Mouse (Mus musculus) G1E (cell line): Measurements from ENCODE around the gene Lhx4. TPM values are rescaled to one million over a fixed set of nuclear protein-coding genes. Genes with fewer than 3 reads are reported as not detected.

Experiments used
- ATAC-seq: 2 replicates; pipeline ENCODE4 v1.8.0; 2016; ENCODE audit warnings: mild to moderate bottlenecking; ENCODE audit not compliant: insufficient number of reproducible peaks, poor library complexity, low FRiP score, severe bottlenecking; ENCODE audit errors: extremely low read depth
- DNase-seq: peaks from one replicate; pipeline ENCODE4 v3.0.0; 2012; ENCODE audit warnings: low spot score
- H3K27me3 ChIP-seq: 2 replicates; pipeline ENCODE4 v1.6.1; 2012; ENCODE audit warnings: mild to moderate bottlenecking, low read length, inconsistent platforms; ENCODE audit not compliant: insufficient read depth
- H3K36me3 ChIP-seq: replicated peaks from 2 replicates; pipeline ENCODE3; 2012; ENCODE audit warnings: mild to moderate bottlenecking, inconsistent platforms
- H3K4me1 ChIP-seq: 2 replicates; pipeline ENCODE4 v1.6.1; 2012; ENCODE audit warnings: low read depth, low read length, inconsistent platforms, mixed read lengths; ENCODE audit not compliant: insufficient read depth
- H3K4me3 ChIP-seq: 2 replicates; pipeline ENCODE4 v1.5.1; 2012; ENCODE audit warnings: low read depth, mild to moderate bottlenecking, inconsistent platforms, low read length, moderate library complexity, mixed read lengths
- H3K9me3 ChIP-seq: replicated peaks from 2 replicates; pipeline ENCODE4 v1.6.1; 2012; ENCODE audit warnings: inconsistent platforms
- CTCF ChIP-seq: IDR thresholded peaks from 2 replicates; pipeline ENCODE4 v1.5.1; 2012; ENCODE audit warnings: low read depth, low read length, inconsistent platforms, mixed read lengths
- GATA1 ChIP-seq: IDR thresholded peaks from 2 replicates; pipeline ENCODE4 v1.6.1; 2012; ENCODE audit warnings: borderline replicate concordance, low read length, inconsistent platforms, mixed read lengths
- GATA2 ChIP-seq: IDR thresholded peaks from 2 replicates; pipeline ENCODE4 v1.6.1; 2012; ENCODE audit warnings: low read depth, low read length, inconsistent platforms, borderline replicate concordance
- POLR2AphosphoS5 ChIP-seq: IDR thresholded peaks from 2 replicates; pipeline ENCODE4 v1.6.1; 2012; ENCODE audit warnings: low read depth, low read length, inconsistent platforms; ENCODE audit not compliant: insufficient replicate concordance
- TAL1 ChIP-seq: conservative IDR thresholded peaks from 2 replicates; pipeline ENCODE4 v1.6.1; 2012; ENCODE audit warnings: low read depth, low read length, inconsistent platforms, mixed read lengths
- polyA plus RNA-seq: library from polyadenylated mRNA; stranded (reverse); fragments of >175 nt; gene quantifications from 2 replicates; pipeline ENCODE4 v1.2.3, GENCODE M21; 2012
- total RNA-seq, 2 experiments: library from RNA; stranded (forward) in 1 of 2; stranded (reverse) in 1 of 2; fragments of 200-1000 nt in 1 of 2; fragments of >200 nt in 1 of 2; fragmentation: Nextera tagmentation in 1 of 2; gene quantifications; 2 replicates each; pipeline ENCODE4 v1.2.3; 2014 to 2017

Gene Lhx4
- total and polyA plus RNA-seq, 3 experiments = 0.11 TPM; not detected in 2

DNA sequence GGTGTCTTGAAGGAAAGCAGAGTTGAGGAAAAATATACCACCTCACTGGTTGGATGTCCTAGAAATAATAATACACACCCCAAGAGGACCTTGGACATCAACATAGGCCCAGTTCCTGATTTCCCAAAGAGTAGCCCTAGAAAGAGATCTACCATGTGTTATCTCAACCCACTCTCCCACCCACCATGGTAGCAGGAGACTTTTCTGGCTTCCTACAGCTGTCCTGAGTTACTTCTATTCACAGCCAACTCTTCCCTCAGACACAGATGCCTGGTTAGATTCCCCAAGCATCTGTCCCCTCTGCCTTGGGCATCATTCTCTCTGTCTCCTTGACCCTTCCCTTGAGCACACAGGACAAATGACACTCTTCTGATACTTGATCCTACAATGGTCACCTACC, 36.1 kb downstream of the Lhx4 start:
- ATAC-seq (no peak), DNase-seq (no peak)
- peaks cover 28% of the 10 kb centered on the region; the same call in 1 of the 2 replicates for H3K27me3 ChIP-seq
- no peaks in the 10 kb centered on the region for H3K9me3 ChIP-seq
- H3K36me3 ChIP-seq = no peaks in the 10 kb centered on the region
- no peaks in the 10 kb centered on the region for H3K4me1 ChIP-seq
- no peak overlapping the region for H3K4me3 ChIP-seq
- no peak for TF ChIP-seq POLR2AphosphoS5
- no peak for TF ChIP-seq GATA2
- no peak for TF ChIP-seq TAL1
- TF ChIP-seq GATA1 = no peak
- no peak for TF ChIP-seq CTCF

DNA sequence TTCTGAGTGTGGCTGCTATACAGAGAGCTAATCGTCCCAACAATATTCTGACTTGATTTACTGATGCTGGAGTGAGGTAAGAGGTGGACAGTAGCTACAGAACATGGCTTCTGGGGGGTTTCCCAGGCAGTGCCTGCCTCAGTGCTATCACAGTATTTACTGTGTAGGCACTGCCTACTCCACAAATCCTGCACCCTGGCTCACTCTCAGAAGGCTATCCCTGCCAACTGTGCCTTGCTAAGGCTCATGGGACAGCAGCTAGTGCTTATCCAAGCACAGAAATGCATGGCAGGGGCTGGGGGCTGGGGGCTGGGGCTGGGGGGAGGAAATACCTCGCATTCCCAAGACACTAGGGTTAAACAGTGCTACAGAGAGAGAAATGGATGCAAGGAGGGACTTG, 38.2 kb downstream of the Lhx4 start:
- H3K4me3 ChIP-seq = no peak overlapping the region
- DNase-seq (no peak), ATAC-seq (no peak)
- H3K27me3 ChIP-seq = peaks cover 31% of the 10 kb centered on the region
- H3K4me1 ChIP-seq = no peaks in the 10 kb centered on the region
- H3K36me3 ChIP-seq = no peaks in the 10 kb centered on the region
- TF ChIP-seq GATA1 = no peak
- no peak for TF ChIP-seq POLR2AphosphoS5
- no peak for TF ChIP-seq CTCF
- TF ChIP-seq GATA2 = no peak
- no peak for TF ChIP-seq TAL1
- H3K9me3 ChIP-seq = no peaks in the 10 kb centered on the region

DNA sequence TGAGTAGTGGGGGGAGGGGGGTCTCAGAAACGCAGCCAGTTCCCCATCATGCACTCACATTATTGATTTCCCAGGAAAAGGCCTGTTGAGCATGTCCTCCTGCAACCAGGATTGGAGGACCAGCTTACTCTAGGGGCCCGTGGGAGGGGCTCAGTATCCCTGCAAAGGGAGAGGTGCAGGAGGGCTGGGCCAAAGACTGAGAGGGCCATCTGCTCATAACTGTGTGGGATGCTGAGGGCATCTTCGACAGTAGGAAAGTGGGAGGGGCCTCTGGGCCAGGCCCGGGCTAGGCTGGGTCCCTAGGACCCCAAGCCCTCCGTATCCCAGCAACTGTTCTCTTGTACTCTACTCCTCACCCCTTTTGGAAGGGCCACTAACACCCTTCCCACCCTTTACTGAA, 47.3 kb downstream of the Lhx4 start:
- H3K36me3 ChIP-seq = no peaks in the 10 kb centered on the region
- ATAC-seq = no peak
- H3K27me3 ChIP-seq = peaks cover 37% of the 10 kb centered on the region
- H3K9me3 ChIP-seq = no peaks in the 10 kb centered on the region
- TF ChIP-seq CTCF (no peak), POLR2AphosphoS5 (no peak), TAL1 (no peak), GATA2 (no peak)
- DNase-seq = no peak
- H3K4me3 ChIP-seq = no peak overlapping the region
- H3K4me1 ChIP-seq = no peaks in the 10 kb centered on the region

DNA sequence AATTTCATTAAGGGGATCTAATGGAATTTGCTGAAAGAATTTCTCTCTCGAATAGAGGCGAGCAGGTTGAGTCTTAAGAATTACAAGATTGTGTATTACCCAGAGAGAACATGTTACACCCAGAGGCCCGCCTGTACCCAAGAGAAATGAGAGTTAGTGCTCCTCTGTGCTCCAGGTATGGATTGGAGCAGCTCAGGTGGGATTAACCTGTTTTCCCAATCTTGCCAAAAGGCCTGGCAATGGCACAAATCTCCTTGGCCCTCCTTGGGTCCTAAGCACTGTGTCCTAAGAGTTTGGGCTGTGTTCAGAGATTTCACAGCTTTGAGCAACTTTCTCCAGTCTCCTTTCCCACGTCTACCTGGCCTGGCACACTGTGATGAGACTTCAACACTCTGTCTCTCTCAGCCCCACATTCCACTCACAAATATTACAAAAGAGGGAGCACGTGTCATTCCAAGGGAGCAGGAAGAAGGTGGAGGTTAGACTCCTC, 48.2 kb downstream of the Lhx4 start:
- peaks cover 39% of the 10 kb centered on the region for H3K27me3 ChIP-seq
- no peak for ATAC-seq
- H3K36me3 ChIP-seq = no peaks in the 10 kb centered on the region
- H3K4me3 ChIP-seq = no peak overlapping the region
- no peaks in the 10 kb centered on the region for H3K9me3 ChIP-seq
- H3K4me1 ChIP-seq = no peaks in the 10 kb centered on the region
- TF ChIP-seq CTCF = no peak
- no peak for TF ChIP-seq TAL1
- TF ChIP-seq POLR2AphosphoS5 = no peak
- TF ChIP-seq GATA1 = no peak
- no peak for TF ChIP-seq GATA2
- no peak for DNase-seq

DNA sequence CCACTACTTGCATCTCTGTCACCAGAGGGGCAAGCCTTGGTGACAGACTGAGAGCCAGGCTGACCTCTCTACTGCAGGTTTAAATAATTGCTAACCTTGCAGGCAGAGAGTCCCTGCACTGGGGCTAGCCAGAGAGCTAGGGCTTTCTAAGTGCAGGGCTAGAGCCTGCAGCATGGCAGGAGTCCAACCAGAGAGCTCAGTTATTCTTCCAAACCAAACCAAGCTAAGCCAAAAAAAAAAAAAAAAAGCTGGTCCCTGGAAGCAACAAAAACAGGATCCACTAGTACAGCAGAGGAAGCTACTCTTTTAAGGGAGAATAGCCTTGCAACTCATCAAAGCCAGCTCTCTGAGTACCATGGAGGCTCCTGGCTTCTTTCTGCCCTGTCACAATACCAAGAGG, 50.6 kb downstream of the Lhx4 start:
- H3K4me3 ChIP-seq = no peak overlapping the region
- no peaks in the 10 kb centered on the region for H3K4me1 ChIP-seq
- H3K9me3 ChIP-seq = no peaks in the 10 kb centered on the region
- TF ChIP-seq GATA1 (no peak), POLR2AphosphoS5 (no peak), CTCF (no peak), GATA2 (no peak), TAL1 (no peak)
- H3K27me3 ChIP-seq = peaks cover 36% of the 10 kb centered on the region
- DNase-seq (no peak), ATAC-seq (no peak)
- H3K36me3 ChIP-seq = no peaks in the 10 kb centered on the region

DNA sequence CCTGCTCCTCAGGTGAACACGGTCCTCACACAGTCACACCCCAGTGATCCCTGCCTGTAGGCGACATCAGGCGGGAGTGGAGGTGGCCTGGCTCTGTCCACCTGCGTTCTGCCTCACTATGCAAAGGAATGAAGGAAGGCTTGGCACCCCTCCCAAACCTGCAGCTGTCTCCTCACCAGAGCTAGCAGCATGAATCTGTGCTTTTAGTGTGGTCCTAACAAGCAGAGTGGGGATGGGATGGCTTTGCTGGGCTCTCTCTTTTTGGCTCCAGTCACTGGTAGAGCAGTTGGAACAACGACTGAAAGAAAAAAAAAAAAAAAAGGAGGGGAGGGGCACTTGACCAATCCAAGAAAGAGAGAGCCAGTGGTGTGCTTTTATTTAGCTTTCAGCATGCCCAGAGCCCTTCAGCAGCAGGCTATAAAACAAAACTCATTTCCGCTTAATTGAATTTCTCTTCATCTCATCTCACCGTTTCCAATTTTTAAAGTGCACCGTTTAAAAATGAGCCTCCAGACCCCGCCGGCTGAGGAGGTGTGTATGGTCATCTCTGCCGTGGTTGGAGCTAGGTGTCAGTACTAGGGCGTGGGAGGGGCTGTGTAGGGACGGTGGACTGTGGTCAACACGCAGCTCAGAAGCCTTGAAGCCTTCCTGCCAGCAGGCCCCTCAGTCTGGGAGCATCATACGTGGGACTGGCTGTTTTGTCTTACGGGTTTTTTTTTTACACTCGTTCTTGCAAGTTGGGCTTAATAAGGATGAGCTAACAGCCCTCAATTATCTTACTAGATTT, 52.9 kb downstream of the Lhx4 start:
- no peak for ATAC-seq
- Histone ChIP-seq H3K9me3 (no peaks in the 10 kb centered on the region), H3K4me1 (no peaks in the 10 kb centered on the region), H3K27me3 (peaks cover 23% of the 10 kb centered on the region), H3K4me3 (no peak overlapping the region), H3K36me3 (no peaks in the 10 kb centered on the region)
- TF ChIP-seq TAL1 (no peak), CTCF (no peak), GATA1 (no peak), GATA2 (no peak), POLR2AphosphoS5 (no peak)
- DNase-seq = no peak
